Mouse (Mus musculus) stomach, embryonic 16.5 days (tissue): ENCODE data around the gene Arap2. TPM values are rescaled to one million over a fixed set of nuclear protein-coding genes. Genes with fewer than 3 reads are reported as not detected.

ENCODE experiments used
- ATAC-seq: fragments of 200-750 bp; cut with Nextera tagmentation; 2 replicates; pipeline ENCODE4 v1.8.0; 2017; ENCODE audit warnings: moderate number of reproducible peaks, moderate TSS enrichment; ENCODE audit not compliant: insufficient read depth, low FRiP score
- H3K27ac ChIP-seq: fragments of 300-500 bp; sonication (generic); 2 replicates; pipeline ENCODE4 v1.5.1; 2014; ENCODE audit warnings: low read length
- H3K27me3 ChIP-seq: fragments of 300-500 bp; sonication (generic); 2 replicates; pipeline ENCODE4 v1.6.1; 2014; ENCODE audit warnings: low read length, control low read depth, mixed read lengths; ENCODE audit not compliant: control insufficient read depth, insufficient read depth
- H3K36me3 ChIP-seq: fragments of 300-500 bp; sonication (generic); 2 replicates; pipeline ENCODE4 v1.6.1; 2014; ENCODE audit warnings: low read length; ENCODE audit not compliant: control insufficient read depth, insufficient read depth
- H3K4me1 ChIP-seq: fragments of 300-500 bp; sonication (generic); 2 replicates; pipeline ENCODE4 v1.6.1; 2014; ENCODE audit warnings: low read length, control low read depth, mixed read lengths; ENCODE audit not compliant: control insufficient read depth, insufficient read depth
- H3K4me2 ChIP-seq: fragments of 300-500 bp; sonication (generic); 2 replicates; pipeline ENCODE4 v1.6.1; 2014; ENCODE audit warnings: low read depth, low read length, mixed read lengths
- H3K4me3 ChIP-seq: fragments of 300-500 bp; sonication (generic); replicated peaks from 2 replicates; pipeline ENCODE4 v1.5.1; 2014; ENCODE audit warnings: mild to moderate bottlenecking, low read length
- H3K9ac ChIP-seq: fragments of 300-500 bp; sonication (generic); 2 replicates; pipeline ENCODE4 v1.6.1; 2014; ENCODE audit warnings: low read length
- H3K9me3 ChIP-seq: fragments of 300-500 bp; sonication (generic); replicated peaks from 2 replicates; pipeline ENCODE4 v1.6.1; 2016; ENCODE audit warnings: low read length, control low read depth; ENCODE audit not compliant: control insufficient read depth
- WGBS: fragments of 180-500 bp; shearing (Covaris S2); extraction: QIAGEN DNeasy Blood & Tissue Kit; methylation state at CpG from one replicate; pipeline ENCODE4 v1.1.7; 2014; 5-methylcytosine and 5-hydroxymethylcytosine counted together
- polyA plus RNA-seq: library from polyadenylated mRNA; unstranded; fragments of >200 nt; fragmentation: Nextera tagmentation; extraction: Ambion mirVana; gene quantifications from 2 replicates; pipeline ENCODE4 v1.2.1, GENCODE M21; 2015

The Arap2 gene
- polyA plus RNA-seq, 1 experiment from 2014 or later, result 7.6 TPM

DNA sequence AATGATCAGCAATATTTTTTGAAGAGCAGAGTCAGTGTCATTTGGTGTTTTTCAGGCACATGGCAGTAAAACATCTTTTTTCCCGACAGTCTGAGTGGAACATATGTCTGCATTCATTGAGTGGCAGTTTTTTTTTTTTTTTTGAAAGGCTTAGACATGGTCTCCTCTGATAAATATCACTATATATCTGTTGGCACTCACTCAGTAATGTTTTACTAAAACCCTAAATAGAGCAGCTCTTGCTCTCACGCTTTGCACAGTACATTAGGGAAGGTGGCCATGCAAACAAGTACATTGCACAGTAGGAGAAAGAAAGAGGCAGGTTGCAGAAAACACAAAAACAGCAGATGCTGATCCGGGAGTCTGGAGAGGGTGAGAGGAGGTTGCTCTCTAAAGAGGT, 154.0 kb downstream of the Arap2 start:
- Histone ChIP-seq H3K36me3 (no peaks in the 10 kb centered on the region), H3K9ac (no peak overlapping the region), H3K27ac (no peak overlapping the region), H3K9me3 (no peaks in the 10 kb centered on the region), H3K4me2 (no peak overlapping the region), H3K4me1 (no peaks in the 10 kb centered on the region), H3K27me3 (no peaks in the 10 kb centered on the region), H3K4me3 (no peak overlapping the region)
- no peak for ATAC-seq
- 62% methylated on average over 3 of the region's 3 CpGs for WGBS

DNA sequence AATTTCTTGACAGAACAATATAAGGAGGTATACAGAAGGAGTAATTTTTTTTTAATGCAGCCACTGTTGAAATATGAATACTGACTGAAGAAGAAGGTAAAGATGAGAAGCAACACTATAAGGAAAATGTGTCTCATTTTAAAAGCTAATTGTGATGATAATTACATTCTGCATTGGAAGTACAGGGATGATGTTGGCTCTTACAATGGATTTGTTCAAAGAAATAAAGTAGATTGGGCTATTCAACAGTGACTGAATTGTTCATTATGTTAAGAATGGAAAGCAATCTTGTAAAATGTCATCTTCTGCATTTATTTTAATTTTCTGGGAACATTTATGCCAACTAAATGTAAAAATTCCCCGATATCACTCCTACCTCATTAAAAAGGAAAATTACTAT, 178.6 kb downstream of the Arap2 start:
- Histone ChIP-seq H3K36me3 (no peaks in the 10 kb centered on the region), H3K27ac (no peak overlapping the region), H3K9ac (no peak overlapping the region), H3K4me3 (no peak overlapping the region), H3K4me1 (no peaks in the 10 kb centered on the region), H3K4me2 (no peak overlapping the region), H3K27me3 (no peaks in the 10 kb centered on the region), H3K9me3 (no peaks in the 10 kb centered on the region)
- no peak for ATAC-seq
- WGBS, result 93% methylated on average over 1 of the region's 1 CpGs

DNA sequence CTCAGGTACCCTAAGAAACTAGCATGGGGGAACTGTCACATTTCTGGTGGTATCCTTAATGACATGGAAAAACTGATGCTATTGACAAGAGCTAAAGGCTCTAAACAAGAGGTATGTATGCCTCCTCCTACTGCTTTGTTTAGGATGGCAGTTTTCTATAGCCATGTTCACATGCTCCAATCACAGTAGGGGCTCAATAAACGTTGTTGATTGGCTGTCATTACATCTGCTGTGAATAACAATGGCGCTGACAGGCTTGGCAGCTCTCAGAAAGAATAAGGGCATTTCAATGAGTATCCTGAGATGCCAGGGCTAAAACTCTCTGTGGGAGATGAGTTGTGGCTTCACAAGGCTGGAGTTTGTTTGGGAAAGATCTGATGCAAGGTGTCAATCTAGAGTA, 183.3 kb downstream of the Arap2 start:
- no peak overlapping the region for H3K27ac ChIP-seq
- no peak for ATAC-seq
- H3K4me2 ChIP-seq, result no peak overlapping the region
- H3K36me3 ChIP-seq, result no peaks in the 10 kb centered on the region
- H3K4me3 ChIP-seq, result no peak overlapping the region
- no peaks in the 10 kb centered on the region for H3K9me3 ChIP-seq
- no peaks in the 10 kb centered on the region for H3K4me1 ChIP-seq
- 42% methylated on average over 2 of the region's 2 CpGs for WGBS
- no peaks in the 10 kb centered on the region for H3K27me3 ChIP-seq
- no peak overlapping the region for H3K9ac ChIP-seq

DNA sequence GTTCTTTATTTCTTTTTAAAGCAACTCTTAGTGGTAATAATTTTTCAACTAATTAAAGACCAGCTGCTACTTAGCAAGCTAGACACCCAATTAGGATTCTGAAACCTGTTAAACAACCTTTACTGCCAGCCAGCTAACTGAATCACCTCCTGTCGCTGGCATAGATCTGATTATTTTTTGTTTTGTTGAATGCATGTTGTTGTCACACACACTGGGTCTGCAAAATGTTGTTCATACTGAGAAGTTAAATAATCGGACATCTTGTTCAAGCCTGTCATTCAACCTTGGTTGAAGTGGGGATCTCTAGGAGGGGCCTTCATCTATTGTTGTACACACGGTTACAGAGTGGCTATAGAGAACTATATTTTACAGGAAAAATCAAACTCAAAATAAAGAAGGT, 184.3 kb downstream of the Arap2 start:
- WGBS, result 70% methylated on average over 3 of the region's 3 CpGs
- Histone ChIP-seq H3K9me3 (no peaks in the 10 kb centered on the region), H3K4me3 (no peak overlapping the region), H3K27me3 (no peaks in the 10 kb centered on the region), H3K36me3 (no peaks in the 10 kb centered on the region), H3K9ac (no peak overlapping the region), H3K4me1 (no peaks in the 10 kb centered on the region), H3K4me2 (no peak overlapping the region), H3K27ac (no peak overlapping the region)
- no peak for ATAC-seq

DNA sequence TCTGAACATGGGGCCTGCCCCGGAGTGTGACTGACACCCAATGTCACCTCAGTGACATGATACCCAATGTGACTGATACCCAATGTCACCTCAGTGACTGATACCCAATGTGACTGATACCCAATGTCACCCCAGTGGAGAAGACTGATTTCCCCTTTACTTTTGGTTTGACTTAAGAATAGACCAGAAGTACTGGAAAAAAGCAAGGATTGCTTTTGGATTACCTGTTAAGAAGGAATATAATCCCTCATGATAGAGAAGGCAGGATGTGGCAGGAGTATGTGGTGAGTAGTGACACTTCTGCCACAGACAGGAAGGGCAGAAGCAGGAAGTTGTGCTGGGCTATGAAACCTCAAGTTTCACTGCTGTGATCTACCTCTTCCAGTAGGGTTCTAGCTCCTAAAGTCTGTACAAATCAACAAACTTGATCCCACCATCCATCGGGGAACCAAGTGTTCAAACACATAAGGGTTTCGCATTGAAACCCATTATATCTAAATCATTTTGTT, 191.6 kb downstream of the Arap2 start:
- Histone ChIP-seq H3K4me2 (no peak overlapping the region), H3K9ac (no peak overlapping the region), H3K9me3 (no peaks in the 10 kb centered on the region), H3K36me3 (no peaks in the 10 kb centered on the region), H3K27me3 (no peaks in the 10 kb centered on the region), H3K4me1 (no peaks in the 10 kb centered on the region), H3K4me3 (no peak overlapping the region), H3K27ac (no peak overlapping the region)
- no peak for ATAC-seq
- WGBS, result 86% methylated on average over 3 of the region's 3 CpGs

Other genes starting within 250 kb of the Arap2 start
- gene Dthd1, start 47.7 kb upstream of the Arap2 start, polyA plus RNA-seq, result not detected in 2 replicates